Mouse (Mus musculus): ENCODE measurements around the gene Mia2.

DNA sequence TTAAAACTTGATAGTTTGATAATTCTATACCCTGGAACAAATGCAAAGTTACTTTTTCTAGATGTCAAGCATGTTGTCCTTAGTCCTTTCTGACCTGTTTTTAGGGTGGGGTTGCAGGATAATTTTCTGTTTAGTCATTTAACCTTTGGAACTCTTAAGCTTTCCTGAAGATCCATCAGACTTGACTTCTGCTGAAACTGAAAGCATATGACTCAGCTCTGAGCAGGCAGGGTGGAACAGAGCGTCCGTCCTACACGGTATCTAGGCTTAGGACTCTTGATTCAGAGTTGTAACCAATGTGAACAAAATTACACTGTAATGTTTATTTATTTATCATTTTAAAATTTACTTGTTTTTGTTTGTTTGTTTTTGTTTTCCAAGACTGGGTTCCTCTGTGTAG lies 17.7 kb upstream of the Mia2 start:
- TF ChIP-seq HCFC1 (IDR thresholded peaks at IDR 0.05; ENCODE audit: low read depth, low read length) (no peak), CTCF (IDR thresholded peaks at IDR 0.05 in 2 of 3, conservative IDR thresholded peaks at IDR 0.05 in 1 of 3; ENCODE audit: control insufficient read depth in 1 of 3, insufficient read depth in 1 of 3, low read depth in 2 of 3, low read length in 3 of 3, poor library complexity in 1 of 3, severe bottlenecking in 1 of 3) (no peak), EP300 (IDR thresholded peaks at IDR 0.05; ENCODE audit: low read depth in 1 of 2, low read length in 2 of 2) (no peak), POLR2AphosphoS2 (IDR thresholded peaks at IDR 0.05; ENCODE audit: low read length) (no peak), ZNF384 (IDR thresholded peaks at IDR 0.05; ENCODE audit: low read depth, low read length) (no peak), CHD2 (IDR thresholded peaks at IDR 0.05; ENCODE audit: low read length) (no peak), TAL1 (IDR thresholded peaks at IDR 0.05; ENCODE audit: low read length) (no peak), GATA1 (IDR thresholded peaks at IDR 0.05; ENCODE audit: low read depth, low read length) (no peak), POLR2A (IDR thresholded peaks at IDR 0.05; ENCODE audit: control insufficient read depth in 1 of 2, insufficient read depth in 1 of 2, low read depth in 1 of 2, low read length in 2 of 2, poor library complexity in 1 of 2) (no peak), MAZ (IDR thresholded peaks at IDR 0.05; ENCODE audit: low read depth, low read length) (no peak), RCOR1 (IDR thresholded peaks at IDR 0.05; ENCODE audit: low read depth, low read length) (no peak)
